Mouse (Mus musculus) gastrocnemius, postnatal 25 days (tissue): ENCODE results near the gene Sgca. TPM values are rescaled to one million over a fixed set of nuclear protein-coding genes. Genes with fewer than 3 reads are reported as not detected.
A peak's percentile ranks its signal among the peaks of the same experiment; 100 is the strongest.

Source experiments
- DNase-seq: peaks from one replicate; pipeline ENCODE4 v3.0.0; 2022
- total RNA-seq, 2 experiments: library from RNA; stranded (reverse); gene quantifications; 1 replicate in 1 of 2; 2 replicates in 1 of 2; pipeline ENCODE4 v1.2.3; 2021

Gene Sgca
- total RNA-seq, 2 experiments from 2014 or later = 255 to 276 TPM

DNA sequence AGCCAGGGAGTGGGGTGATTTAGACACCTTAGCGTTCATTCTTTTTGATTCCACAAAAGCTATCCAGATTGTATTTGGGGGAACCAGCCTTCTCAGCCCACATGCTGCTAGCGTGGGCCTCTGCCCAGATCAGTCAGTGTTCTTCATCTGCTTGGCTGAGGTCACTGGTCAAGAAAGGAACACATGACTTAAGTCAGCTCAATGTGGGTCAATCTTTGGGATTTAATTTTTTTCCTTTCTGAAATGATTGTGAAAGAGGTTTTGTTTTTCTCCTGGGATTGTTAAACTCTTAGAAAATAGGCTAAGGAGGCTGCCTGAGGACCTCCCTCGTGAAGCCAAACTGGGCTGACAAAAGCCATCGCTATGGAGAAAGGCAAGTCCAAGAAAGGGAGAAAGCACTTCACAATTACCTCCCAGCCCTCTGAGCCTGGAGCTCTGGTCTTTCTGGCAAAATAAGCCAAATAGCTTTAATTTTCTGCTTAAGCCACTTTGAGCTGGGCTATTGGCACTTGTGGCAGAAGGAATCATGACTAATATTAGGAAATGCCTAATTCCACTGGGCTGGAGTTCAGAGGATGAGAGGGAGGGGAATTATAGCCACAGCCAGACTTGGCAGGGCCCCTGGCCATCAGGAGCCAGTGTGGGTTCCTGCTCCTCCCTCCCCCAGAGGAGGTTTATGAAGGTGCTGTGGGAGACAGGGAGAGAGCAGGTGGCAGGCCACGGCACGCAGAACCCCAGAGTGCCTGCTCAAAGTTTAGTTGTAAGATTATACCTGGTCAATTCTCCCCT, 62.6 kb downstream of the Sgca start:
- peak; percentile 64 for DNase-seq

Other genes with a start within 250 kb of the Sgca start
- gene Cdc34b, start 234.5 kb downstream of the Sgca start, total RNA-seq = 1 to 10 TPM in 1 of 2 experiments, under 1 TPM in 1; 0.67 to 1.1 TPM
- gene Tmem92, start 193.6 kb downstream of the Sgca start, total RNA-seq = not detected
- 1,000 to 10,000 TPM; 1,080 to 1,200 TPM for gene Col1a1, start 40.1 kb downstream of the Sgca start, total RNA-seq
- not detected for gene Hils1, start 8.7 kb downstream of the Sgca start, total RNA-seq
- gene Ppp1r9b, start 14.7 kb upstream of the Sgca start, total RNA-seq = 10 to 100 TPM; 21.8 to 30.0 TPM
- gene Samd14, start 33.6 kb upstream of the Sgca start, total RNA-seq = under 1 TPM; 0.61 to 0.80 TPM
- gene Pdk2, start 65.0 kb upstream of the Sgca start, total RNA-seq = 100 to 1,000 TPM; 351 to 396 TPM
- gene Itga3, start 100.5 kb upstream of the Sgca start, total RNA-seq = 1 to 10 TPM; 2.9 to 5.4 TPM
- not detected for gene Dlx3, start 143.8 kb upstream of the Sgca start, total RNA-seq
- not detected for gene Dlx4, start 169.9 kb upstream of the Sgca start, total RNA-seq